Comparison of ENCODE assay signal across 12 mouse cellular contexts in the genomic region with DNA sequence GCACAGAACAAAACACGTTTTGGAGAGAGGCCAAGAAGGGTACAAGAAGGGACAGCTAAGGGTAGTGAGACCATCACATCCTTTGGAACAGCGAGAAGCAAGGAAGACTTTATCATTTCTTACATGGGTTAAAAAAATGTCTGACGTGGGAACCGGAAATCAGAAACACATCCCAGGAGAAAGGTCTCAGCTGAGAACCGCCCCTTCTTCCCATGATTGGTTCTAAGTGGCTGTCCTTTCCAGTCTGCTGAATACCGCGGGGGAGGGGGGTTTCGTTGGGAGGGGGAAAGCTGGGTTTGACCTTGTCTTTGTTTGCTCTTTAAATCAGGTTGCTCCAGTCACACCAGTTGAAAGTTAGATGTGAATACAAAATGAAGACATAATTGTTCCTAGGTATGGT. TPM values are rescaled to one million over a fixed set of nuclear protein-coding genes. Genes with fewer than 3 reads are reported as not detected.
DNase-seq lines count a peak whose midpoint lies in the region; ATAC-seq lines count a peak whose summit lies in the region.
"Had no signal": no experiment of that assay in that cellular context is flagged by ENCODE, and none has a peak within 500 bp of the region (broad histone marks: within the 10 kb centered on the region; RNA-seq: fewer than 3 reads in every experiment).

No protein-coding gene starts in this region.

- peaks cover 58% of the 10 kb centered on the region for H3K4me1 ChIP-seq in heart, embryonic 15.5 days (replicated peaks)
- peaks cover 23% of the 10 kb centered on the region for H3K4me1 ChIP-seq in limb, embryonic 15.5 days
- peaks cover 24% of the 10 kb centered on the region for H3K4me1 ChIP-seq in limb, embryonic 10.5 days
- peaks cover 24% of the 10 kb centered on the region for H3K4me1 ChIP-seq in embryonic facial prominence, embryonic 13.5 days

- no peaks in the 10 kb centered on the region for H3K9me3 ChIP-seq in heart, embryonic 15.5 days (replicated peaks)
- no peaks in the 10 kb centered on the region for H3K9me3 ChIP-seq in limb, embryonic 15.5 days
- H3K9me3 ChIP-seq in limb, embryonic 10.5 days (replicated peaks): no peaks in the 10 kb centered on the region
- H3K9me3 ChIP-seq in embryonic facial prominence, embryonic 13.5 days: no peaks in the 10 kb centered on the region
- H3K9me3 ChIP-seq: intestine, embryonic 15.5 days had no signal

- H3K4me3 ChIP-seq in heart, embryonic 15.5 days: no peak overlapping the region
- no peak overlapping the region for H3K4me3 ChIP-seq in limb, embryonic 15.5 days
- no peak overlapping the region for H3K4me3 ChIP-seq in limb, embryonic 10.5 days
- no peak overlapping the region for H3K4me3 ChIP-seq in embryonic facial prominence, embryonic 13.5 days
- H3K4me3 ChIP-seq: intestine, embryonic 15.5 days had no signal

- H3K36me3 ChIP-seq in heart, embryonic 15.5 days: no peaks in the 10 kb centered on the region
- no peaks in the 10 kb centered on the region for H3K36me3 ChIP-seq in limb, embryonic 15.5 days
- H3K36me3 ChIP-seq in limb, embryonic 10.5 days: no peaks in the 10 kb centered on the region
- H3K36me3 ChIP-seq in embryonic facial prominence, embryonic 13.5 days: no peaks in the 10 kb centered on the region
- H3K36me3 ChIP-seq: intestine, embryonic 15.5 days had no signal

- H3K27me3 ChIP-seq in heart, embryonic 15.5 days: no peaks in the 10 kb centered on the region
- no peaks in the 10 kb centered on the region for H3K27me3 ChIP-seq in limb, embryonic 15.5 days
- H3K27me3 ChIP-seq in limb, embryonic 10.5 days (ENCODE audit: low read depth, poor library complexity, severe bottlenecking): 0 out of 2 replicates have a peak, but pooled peaks cover 2% of the 10 kb centered on the region
- H3K27me3 ChIP-seq in embryonic facial prominence, embryonic 13.5 days: no peaks in the 10 kb centered on the region
- H3K27me3 ChIP-seq: intestine, embryonic 15.5 days had no signal

- WGBS in heart, embryonic 15.5 days: 45% methylated on average over 8 of the region's 8 CpGs
- WGBS in limb, embryonic 15.5 days: 54% methylated on average over 8 of the region's 8 CpGs
- WGBS in limb, embryonic 10.5 days: 66% methylated on average over 8 of the region's 8 CpGs
- WGBS in embryonic facial prominence, embryonic 13.5 days: 30% methylated on average over 8 of the region's 8 CpGs

- H3K27ac ChIP-seq in heart, embryonic 15.5 days: peak overlapping the region; percentile 28
- H3K27ac ChIP-seq in limb, embryonic 15.5 days: peak overlapping the region; percentile 27; the same call in 1 of the 2 replicates
- H3K27ac ChIP-seq in limb, embryonic 10.5 days: no peak overlapping the region
- 0 out of 2 replicates have a peak overlapping the region, but pooled peaks have one; percentile 22 for H3K27ac ChIP-seq in embryonic facial prominence, embryonic 13.5 days
- H3K27ac ChIP-seq: intestine, embryonic 15.5 days had no signal

- DNase-seq in heart, postnatal 25 days (ENCODE audit: low spot score): no peak
- no peak for DNase-seq in limb, embryonic 10.5 days (ENCODE audit: low spot score)
- peak; percentile 15 for DNase-seq in ZHBTc4 (ENCODE audit: low read depth, low spot score)
- DNase-seq in left cerebral cortex, postnatal 25 days (ENCODE audit: low spot score in 2 of 2): no peak
- DNase-seq in gastrocnemius, adult 18-20 months (ENCODE audit: low spot score): no peak
- DNase-seq: cerebellum, postnatal 25 days; thymus, postnatal 36 days had no signal

- no peak overlapping the region for H3K4me2 ChIP-seq in heart, embryonic 15.5 days
- no peak overlapping the region for H3K4me2 ChIP-seq in limb, embryonic 15.5 days
- peak overlapping the region; percentile 12; the same call in 1 of the 2 replicates for H3K4me2 ChIP-seq in embryonic facial prominence, embryonic 13.5 days
- H3K4me2 ChIP-seq: intestine, embryonic 15.5 days had no signal

- ATAC-seq in heart, embryonic 15.5 days (replicated peaks; ENCODE audit: insufficient number of reproducible peaks, insufficient read depth, low FRiP score, low read depth): no peak
- no peak for ATAC-seq in limb, embryonic 15.5 days (ENCODE audit: insufficient number of reproducible peaks, low FRiP score, low TSS enrichment, low read depth)
- ATAC-seq in embryonic facial prominence, embryonic 13.5 days (ENCODE audit: insufficient number of reproducible peaks, insufficient read depth, low FRiP score, low TSS enrichment, low read depth): 0 out of 2 replicates have a peak, but pooled peaks have one; percentile 12
- ATAC-seq: CD4-positive, CD25-positive, alpha-beta regulatory T cell, adult 4 months had no signal

- no peak overlapping the region for H3K9ac ChIP-seq in heart, embryonic 15.5 days
- H3K9ac ChIP-seq in limb, embryonic 15.5 days: no peak overlapping the region
- no peak overlapping the region for H3K9ac ChIP-seq in embryonic facial prominence, embryonic 13.5 days
- H3K9ac ChIP-seq: intestine, embryonic 15.5 days had no signal

- intact Hi-C loops in heart, postnatal 25 days (cut with DNase I): loop anchor here (2.0 kb wide), 1 partner anchor 42 kb away; no protein-coding TSS in a partner anchor
- intact Hi-C loops in left cerebral cortex, postnatal 25 days (cut with DNase I): no loop called here

RNA-seq across cellular contexts. Expression of gene Upb1, which starts 44.1 kb away (rescaled TPM):
- 0.62 and 0.75 TPM in 2 replicates for polyA plus RNA-seq in heart, embryonic 15.5 days (2015; fragmentation: Nextera tagmentation; extraction: Ambion mirVana)
- under 1 TPM; 0.22 to 0.70 TPM for total RNA-seq in heart, postnatal 25 days (2021)
- polyA plus RNA-seq in limb, embryonic 15.5 days (2015; fragmentation: Nextera tagmentation; extraction: Ambion mirVana): 0.59 and 1.3 TPM in 2 replicates
- 0.70 TPM in 1 of 2 replicates, not detected in the other for polyA plus RNA-seq in limb, embryonic 10.5 days (2016; fragmentation: Nextera tagmentation; extraction: Ambion mirVana)
- 1.0 and 2.2 TPM in 2 replicates for polyA plus RNA-seq in embryonic facial prominence, embryonic 13.5 days (2015; fragmentation: Nextera tagmentation; extraction: Ambion mirVana)
- under 1 TPM; 0.53 to 0.76 TPM for total RNA-seq in left cerebral cortex, postnatal 25 days (2021)
- total RNA-seq in gastrocnemius, adult 18-20 months (2021): under 1 TPM in 1 of 2 experiments, not detected in 1; 0.17 TPM
